Mouse (Mus musculus) cerebellum, adult 2 months (tissue): Measurements from ENCODE around the gene Muc4. TPM values are rescaled to one million over a fixed set of nuclear protein-coding genes. Genes with fewer than 3 reads are reported as not detected.

Experiments used
- DNase-seq, 2 experiments: peaks; one replicate each; pipeline ENCODE4 v3.0.0; 2021
- H3K27ac ChIP-seq: fragments of 200-500 bp; 2 replicates; pipeline ENCODE4 v1.5.1; 2012; ENCODE audit warnings: low read length, control low read depth, inconsistent platforms; ENCODE audit not compliant: insufficient read depth
- H3K27me3 ChIP-seq: fragments of 200-500 bp; 2 replicates; pipeline ENCODE4 v1.6.1; 2012; ENCODE audit warnings: inconsistent platforms, mild to moderate bottlenecking, low read length, moderate library complexity; ENCODE audit not compliant: control insufficient read depth, insufficient read depth
- H3K4me1 ChIP-seq: fragments of 200-500 bp; 2 replicates; pipeline ENCODE4 v1.6.1; 2011; ENCODE audit warnings: low read length; ENCODE audit not compliant: control insufficient read depth, insufficient read depth
- H3K4me3 ChIP-seq: fragments of 200-500 bp; replicated peaks from 2 replicates; pipeline ENCODE3; 2011; ENCODE audit warnings: mild to moderate bottlenecking, low read depth, low read length, control low read depth; ENCODE audit not compliant: insufficient read depth
- CTCF ChIP-seq: fragments of 200-500 bp; IDR thresholded peaks from 2 replicates; pipeline ENCODE4 v1.5.1; 2011; ENCODE audit warnings: low read depth, mild to moderate bottlenecking, control low read depth, low read length, moderate library complexity, borderline replicate concordance; ENCODE audit not compliant: insufficient read depth
- POLR2A ChIP-seq: fragments of 200-500 bp; IDR thresholded peaks from 2 replicates; pipeline ENCODE4 v1.6.1; 2011; ENCODE audit warnings: low read length, control low read depth, borderline replicate concordance; ENCODE audit not compliant: insufficient read depth
- WGBS: fragments of 180-500 bp; shearing (Covaris S2); methylation state at CpG from one replicate; pipeline ENCODE4 v1.1.7; 2018; 5-methylcytosine and 5-hydroxymethylcytosine counted together
- polyA plus RNA-seq: library from polyadenylated mRNA; depleted of rRNA; stranded (reverse); fragments of >200 nt; gene quantifications from 2 replicates; pipeline ENCODE4 v1.2.3, GENCODE M21; 2012

Gene Muc4
- polyA plus RNA-seq, 1 experiment: 0.03 TPM

DNA sequence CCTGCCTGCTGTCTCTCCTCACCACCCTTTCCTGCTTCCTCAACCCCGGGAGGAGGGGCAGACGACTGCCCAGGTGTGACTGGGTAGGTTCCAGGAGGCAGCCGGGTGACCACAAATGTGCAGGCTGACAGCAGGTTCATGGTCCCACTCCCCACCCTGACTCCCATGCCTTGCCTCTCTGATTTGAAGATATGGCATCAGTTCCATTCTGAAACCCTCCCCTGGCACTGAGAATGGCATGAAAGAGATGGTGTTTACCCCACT, 61.7 kb downstream of the Muc4 start, which contains the start of gene Muc20:
Muc20 (minus strand) TSS at position 10 of the 264 bp plus-strand sequence.
- no peak for TF ChIP-seq CTCF
- no peak for TF ChIP-seq POLR2A
- DNase-seq: no peak
- Histone ChIP-seq H3K4me3 (no peak within 1 kb of the TSS), H3K27me3 (no peaks in the 10 kb centered on the region), H3K27ac (no peak within 1 kb of the TSS), H3K4me1 (no peaks in the 10 kb centered on the region)
- WGBS: 67% methylated on average over 3 of the region's 3 CpGs

DNA sequence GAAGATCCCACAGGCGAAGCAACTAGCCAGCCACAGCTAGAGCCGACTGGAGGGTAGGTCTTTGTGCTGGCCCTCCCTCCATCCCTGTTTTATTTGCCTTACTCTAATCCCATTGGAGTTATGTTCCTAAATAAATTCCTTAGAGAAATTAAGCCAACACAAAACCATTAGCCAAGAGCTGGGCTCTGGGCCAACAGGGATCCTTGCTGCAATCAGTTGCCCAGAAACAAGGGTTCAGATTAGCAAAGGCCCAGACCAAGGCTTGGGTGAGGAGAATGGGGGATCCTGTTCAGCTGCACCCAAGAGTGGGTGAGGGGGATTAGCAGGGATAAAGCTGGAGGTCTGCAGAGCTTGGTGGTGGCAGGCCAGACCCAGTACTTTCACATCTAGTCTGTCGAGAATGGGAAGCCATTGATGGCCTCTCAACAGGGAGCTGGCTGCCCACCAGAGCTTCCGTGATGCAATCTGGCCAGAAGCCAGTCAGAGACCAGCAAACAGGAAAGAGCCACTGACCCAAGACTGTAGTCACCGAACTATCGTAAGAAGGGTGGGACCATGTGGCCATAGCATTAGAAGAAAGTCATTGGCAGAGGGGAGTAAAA, 67.7 kb downstream of the Muc4 start:
- Histone ChIP-seq H3K4me3 (no peak overlapping the region), H3K27ac (no peak overlapping the region), H3K4me1 (peaks cover 6% of the 10 kb centered on the region; the same call in 1 of the 2 replicates), H3K27me3 (no peaks in the 10 kb centered on the region)
- DNase-seq: peak; percentile 65 to 66
- WGBS: 10% methylated on average over 6 of the region's 6 CpGs
- TF ChIP-seq CTCF (no peak), POLR2A (no peak)

DNA sequence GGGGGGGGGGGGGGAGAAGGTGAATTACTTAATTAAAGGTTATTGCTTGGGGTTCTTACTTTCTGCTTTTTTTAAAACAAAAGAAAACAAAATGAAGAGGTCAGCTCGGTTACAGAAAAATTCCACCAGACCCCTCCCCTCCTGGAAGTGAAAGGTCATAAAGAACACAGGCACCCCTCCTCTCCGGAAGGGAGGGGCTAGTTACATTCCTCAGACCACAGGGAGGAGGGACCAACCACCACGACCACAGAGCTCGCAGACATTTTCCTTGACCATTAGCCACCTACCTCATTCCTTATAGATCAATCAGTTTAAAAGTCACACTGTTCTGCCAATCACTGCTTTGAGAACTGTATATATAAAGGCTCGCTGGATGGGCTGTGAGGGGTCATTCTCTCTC, 68.2 kb downstream of the Muc4 start:
- Histone ChIP-seq H3K4me3 (no peak overlapping the region), H3K27ac (no peak overlapping the region), H3K4me1 (peaks cover 6% of the 10 kb centered on the region; the same call in 1 of the 2 replicates), H3K27me3 (no peaks in the 10 kb centered on the region)
- WGBS: 64% methylated on average over 5 of the region's 5 CpGs
- no peak for TF ChIP-seq CTCF
- no peak for TF ChIP-seq POLR2A
- DNase-seq: no peak

GRCm38 (mm10) chr16:32805151-32805550, 69.5 kb downstream of the Muc4 start:
- peaks cover 6% of the 10 kb centered on the region; the same call in 1 of the 2 replicates for H3K4me1 ChIP-seq
- no peak overlapping the region for H3K27ac ChIP-seq
- no peak for DNase-seq
- no peak for TF ChIP-seq CTCF
- no peak for TF ChIP-seq POLR2A
- no peaks in the 10 kb centered on the region for H3K27me3 ChIP-seq
- no peak overlapping the region for H3K4me3 ChIP-seq
- WGBS: 78% methylated on average over 7 of the region's 7 CpGs

- no peak for DNase-seq
- no peak overlapping the region for H3K27ac ChIP-seq
- WGBS: 83% methylated on average over 8 of the region's 8 CpGs
- H3K4me3 ChIP-seq: no peak overlapping the region
- no peaks in the 10 kb centered on the region for H3K27me3 ChIP-seq
- no peak for TF ChIP-seq CTCF
- TF ChIP-seq POLR2A: no peak
- peaks cover 6% of the 10 kb centered on the region; the same call in 1 of the 2 replicates for H3K4me1 ChIP-seq
Observed at GRCm38 (mm10) chr16:32807408-32808185, 71.9 kb downstream of the Muc4 start.

DNA sequence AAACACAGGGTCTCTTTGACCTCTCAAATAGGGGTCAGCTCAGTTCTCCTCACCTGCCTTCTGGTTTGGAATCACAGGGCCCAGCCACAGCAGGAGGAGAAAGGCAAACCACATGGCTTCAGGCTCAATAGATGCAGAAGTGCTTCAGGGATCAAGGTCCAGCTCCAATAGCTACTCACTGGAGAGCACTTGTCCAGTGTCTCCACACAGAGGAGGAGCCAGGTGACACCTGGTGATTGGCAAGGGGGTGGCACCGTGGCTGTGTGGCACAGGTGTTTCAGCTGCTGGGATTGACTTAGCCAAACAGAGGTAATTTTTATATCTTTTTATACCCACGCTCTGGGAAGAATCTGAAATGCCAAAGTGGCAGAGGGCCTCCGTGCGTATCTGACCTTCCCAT, 74.6 kb downstream of the Muc4 start, which contains the start of gene Smbd1:
Smbd1 (minus strand) TSS at position 157 of the 400 bp plus-strand sequence.
- no peak within 1 kb of the TSS for H3K4me3 ChIP-seq
- H3K4me1 ChIP-seq: no peaks in the 10 kb centered on the region; the same call in 1 of the 2 replicates
- no peak for DNase-seq
- H3K27me3 ChIP-seq: no peaks in the 10 kb centered on the region
- 89% methylated on average over 4 of the region's 4 CpGs for WGBS
- no peak within 1 kb of the TSS for H3K27ac ChIP-seq
- TF ChIP-seq CTCF (no peak), POLR2A (no peak)

- WGBS: 2% methylated on average over 9 of the region's 9 CpGs
- peak; percentile 94 for TF ChIP-seq CTCF
- no peak for TF ChIP-seq POLR2A
- no peak overlapping the region for H3K4me3 ChIP-seq
- no peaks in the 10 kb centered on the region; the same call in 1 of the 2 replicates for H3K4me1 ChIP-seq
- H3K27ac ChIP-seq: no peak overlapping the region
- H3K27me3 ChIP-seq: no peaks in the 10 kb centered on the region
- peak; percentile 64 to 78 for DNase-seq
Observed at GRCm38 (mm10) chr16:32812888-32813361, 77.2 kb downstream of the Muc4 start.
